Mouse (Mus musculus): ENCODE results near the gene Olfr548-ps1. TPM values are rescaled to one million over a fixed set of nuclear protein-coding genes. Genes with fewer than 3 reads are reported as not detected.

Olfr548-ps1 gene
- total RNA-seq, 2 experiments from 2014 or later = not detected

DNA sequence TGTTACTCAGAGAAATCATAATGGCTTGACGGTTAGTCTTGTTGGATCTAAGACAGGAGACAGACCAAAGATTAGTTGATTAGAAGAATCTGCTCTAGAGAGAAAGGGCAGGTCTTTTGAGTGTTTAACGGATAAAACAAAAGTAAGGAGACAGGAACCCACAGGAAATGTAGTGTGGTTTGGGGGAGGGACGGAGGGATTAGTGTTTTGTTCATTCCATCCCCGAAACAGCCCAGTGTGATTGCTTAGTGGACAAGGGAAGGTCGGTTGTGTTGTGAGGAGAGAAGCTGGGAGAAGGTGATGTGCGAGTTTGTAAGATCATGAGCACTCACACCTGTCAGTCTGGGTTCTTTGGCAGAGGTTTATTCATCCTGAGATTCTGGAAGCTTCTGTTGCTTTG is 35.3 kb downstream of the Olfr548-ps1 start:
- no peak for DNase-seq

DNA sequence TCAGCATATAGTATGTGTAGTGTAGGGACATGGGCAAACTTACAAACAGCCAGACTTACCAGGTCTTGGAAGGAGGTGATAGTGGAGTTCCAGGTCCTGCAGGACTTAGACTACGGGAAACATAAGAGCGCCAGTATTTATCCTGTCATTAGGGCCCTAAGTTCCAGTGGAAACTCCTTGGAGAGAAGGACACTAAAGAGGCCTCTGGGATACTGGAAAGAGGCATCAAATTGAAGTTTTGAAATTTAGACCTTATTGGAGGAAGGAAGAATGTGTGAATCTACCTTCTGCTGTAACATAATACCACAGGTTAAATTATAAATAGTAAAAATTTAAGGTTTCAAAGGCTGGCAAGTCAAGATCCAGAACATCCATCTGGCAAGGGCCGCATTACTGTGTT is 51.1 kb downstream of the Olfr548-ps1 start, which contains the start of gene Olfr551:
Gene Olfr551 (minus strand): TSS at position 101 of the 400 bp plus-strand sequence.
- no peak for DNase-seq

Other genes with a start within 250 kb of the Olfr548-ps1 start
- gene Rrm1, start 99.2 kb upstream of the Olfr548-ps1 start, total RNA-seq (2021) = 10 to 100 TPM in 1 of 2 experiments, 1 to 10 TPM in 1; 9.5 to 10.1 TPM
- not detected for gene Olfr543, start 59.2 kb upstream of the Olfr548-ps1 start, total RNA-seq (2021)
- not detected for gene Olfr544, start 52.6 kb upstream of the Olfr548-ps1 start, total RNA-seq (2021)
- gene Olfr545, start 41.3 kb upstream of the Olfr548-ps1 start, total RNA-seq (2021) = not detected
- gene Olfr547, start 6.1 kb upstream of the Olfr548-ps1 start, total RNA-seq (2021) = not detected
- gene Olfr549, start 9.0 kb downstream of the Olfr548-ps1 start, total RNA-seq (2021) = not detected
- 1 to 10 TPM; 5.3 TPM for gene Trim21, start 24.6 kb downstream of the Olfr548-ps1 start, total RNA-seq (2021)
- under 1 TPM; 0.05 to 0.18 TPM for gene Olfr550, start 30.5 kb downstream of the Olfr548-ps1 start, total RNA-seq (2021)
- not detected for gene Olfr551, start 51.0 kb downstream of the Olfr548-ps1 start, total RNA-seq (2021)
- under 1 TPM; 0.10 to 0.23 TPM for gene Olfr552, start 56.9 kb downstream of the Olfr548-ps1 start, total RNA-seq (2021)
- not detected for gene Olfr553, start 77.3 kb downstream of the Olfr548-ps1 start, total RNA-seq (2021)
- not detected for gene Olfr554, start 97.5 kb downstream of the Olfr548-ps1 start, total RNA-seq (2021)
- not detected for gene Olfr555, start 117.9 kb downstream of the Olfr548-ps1 start, total RNA-seq (2021)
- gene Olfr556, start 124.0 kb downstream of the Olfr548-ps1 start, total RNA-seq (2021) = not detected
- 1 to 10 TPM; 6.7 to 8.5 TPM for gene Trim68, start 146.4 kb downstream of the Olfr548-ps1 start, total RNA-seq (2021)
- gene Olfr557, start 155.0 kb downstream of the Olfr548-ps1 start, total RNA-seq (2021) = not detected
- gene Olfr558, start 161.3 kb downstream of the Olfr548-ps1 start, total RNA-seq (2021) = 1 to 10 TPM; 2.3 TPM
- not detected for gene Olfr33, start 178.2 kb downstream of the Olfr548-ps1 start, total RNA-seq (2021)
- not detected for gene Olfr559, start 186.6 kb downstream of the Olfr548-ps1 start, total RNA-seq (2021)
- gene Olfr560, start 218.5 kb downstream of the Olfr548-ps1 start, total RNA-seq (2021) = not detected
- gene Olfr78, start 218.6 kb downstream of the Olfr548-ps1 start, total RNA-seq (2021) = under 1 TPM; 0.49 to 0.60 TPM
- not detected for gene Olfr561, start 230.3 kb downstream of the Olfr548-ps1 start, total RNA-seq (2021)